Mouse (Mus musculus): ENCODE data around the gene Gm20814. TPM values are rescaled to one million over a fixed set of nuclear protein-coding genes. Genes with fewer than 3 reads are reported as not detected.

Gm20814 gene
- total RNA-seq (2023) = not detected

DNA sequence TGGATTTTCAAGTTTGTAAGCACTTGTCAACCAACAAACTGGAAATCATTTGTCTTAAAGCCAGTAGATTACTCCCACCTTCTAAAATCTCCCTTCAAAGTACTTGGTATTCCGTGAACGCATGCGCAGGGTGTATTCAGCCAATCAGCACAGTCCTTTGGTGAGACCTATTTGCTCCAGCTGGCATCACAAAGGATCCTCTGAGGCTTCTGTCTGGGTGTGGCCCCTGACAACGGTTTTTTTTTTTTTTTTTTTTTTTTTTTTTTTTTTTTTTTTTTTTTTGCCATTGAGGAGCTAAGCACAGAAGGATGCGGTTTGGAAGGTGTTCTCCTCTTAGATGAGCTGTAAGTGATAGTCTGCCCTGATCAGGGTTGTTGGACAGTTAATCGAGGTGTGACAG is at the start of gene Gm20814:
Gene Gm20814 (plus strand): TSS at position 301 of the 400 bp plus-strand sequence.

Data from T-cell, adult 66 days (primary cell).